Mouse (Mus musculus) cerebellum, adult 2 months (tissue): ENCODE results near the gene Ppp1r21. TPM values are rescaled to one million over a fixed set of nuclear protein-coding genes. Genes with fewer than 3 reads are reported as not detected.

ENCODE experiments used
- DNase-seq, 2 experiments: peaks; one replicate each; pipeline ENCODE4 v3.0.0; 2021
- H3K27ac ChIP-seq: fragments of 200-500 bp; 2 replicates; pipeline ENCODE4 v1.5.1; 2012; ENCODE audit warnings: low read length, control low read depth, inconsistent platforms; ENCODE audit not compliant: insufficient read depth
- H3K27me3 ChIP-seq: fragments of 200-500 bp; 2 replicates; pipeline ENCODE4 v1.6.1; 2012; ENCODE audit warnings: inconsistent platforms, mild to moderate bottlenecking, low read length, moderate library complexity; ENCODE audit not compliant: control insufficient read depth, insufficient read depth
- H3K4me1 ChIP-seq: fragments of 200-500 bp; 2 replicates; pipeline ENCODE4 v1.6.1; 2011; ENCODE audit warnings: low read length; ENCODE audit not compliant: control insufficient read depth, insufficient read depth
- H3K4me3 ChIP-seq: fragments of 200-500 bp; replicated peaks from 2 replicates; pipeline ENCODE3; 2011; ENCODE audit warnings: mild to moderate bottlenecking, low read depth, low read length, control low read depth; ENCODE audit not compliant: insufficient read depth
- CTCF ChIP-seq: fragments of 200-500 bp; IDR thresholded peaks from 2 replicates; pipeline ENCODE4 v1.5.1; 2011; ENCODE audit warnings: low read depth, mild to moderate bottlenecking, control low read depth, low read length, moderate library complexity, borderline replicate concordance; ENCODE audit not compliant: insufficient read depth
- POLR2A ChIP-seq: fragments of 200-500 bp; IDR thresholded peaks from 2 replicates; pipeline ENCODE4 v1.6.1; 2011; ENCODE audit warnings: low read length, control low read depth, borderline replicate concordance; ENCODE audit not compliant: insufficient read depth
- WGBS: fragments of 180-500 bp; shearing (Covaris S2); methylation state at CpG from one replicate; pipeline ENCODE4 v1.1.7; 2018; 5-methylcytosine and 5-hydroxymethylcytosine counted together
- polyA plus RNA-seq: library from polyadenylated mRNA; depleted of rRNA; stranded (reverse); fragments of >200 nt; gene quantifications from 2 replicates; pipeline ENCODE4 v1.2.3, GENCODE M21; 2012

Ppp1r21 gene
- polyA plus RNA-seq, 1 experiment = 84.8 TPM

DNA sequence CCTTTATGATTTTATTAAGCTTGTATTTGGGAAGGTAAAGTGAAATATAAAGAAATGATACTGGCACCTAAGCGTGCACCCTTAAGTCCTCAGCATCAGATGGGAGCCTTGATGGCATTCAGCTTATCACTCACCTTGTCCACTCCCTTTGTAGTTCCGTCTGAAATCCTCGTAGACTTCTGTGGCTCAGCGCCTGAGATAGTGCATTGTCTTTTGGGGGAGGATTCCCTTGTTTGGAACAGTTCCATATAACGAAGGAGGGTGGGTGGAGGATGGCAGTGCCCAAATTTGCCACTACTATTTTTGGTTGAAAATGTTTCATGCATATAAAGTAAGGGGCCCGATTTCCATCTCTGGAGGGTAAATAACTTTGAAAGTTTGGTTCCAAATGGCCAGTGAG lies 1.3 kb downstream of the Ppp1r21 start:
- DNase-seq = no peak
- H3K27me3 ChIP-seq = no peaks in the 10 kb centered on the region
- no peak overlapping the region for H3K27ac ChIP-seq
- H3K4me1 ChIP-seq = peaks cover 12% of the 10 kb centered on the region
- TF ChIP-seq CTCF (no peak), POLR2A (no peak)
- peak overlapping the region; percentile 11 for H3K4me3 ChIP-seq
- 23% methylated on average over 6 of the region's 6 CpGs for WGBS

DNA sequence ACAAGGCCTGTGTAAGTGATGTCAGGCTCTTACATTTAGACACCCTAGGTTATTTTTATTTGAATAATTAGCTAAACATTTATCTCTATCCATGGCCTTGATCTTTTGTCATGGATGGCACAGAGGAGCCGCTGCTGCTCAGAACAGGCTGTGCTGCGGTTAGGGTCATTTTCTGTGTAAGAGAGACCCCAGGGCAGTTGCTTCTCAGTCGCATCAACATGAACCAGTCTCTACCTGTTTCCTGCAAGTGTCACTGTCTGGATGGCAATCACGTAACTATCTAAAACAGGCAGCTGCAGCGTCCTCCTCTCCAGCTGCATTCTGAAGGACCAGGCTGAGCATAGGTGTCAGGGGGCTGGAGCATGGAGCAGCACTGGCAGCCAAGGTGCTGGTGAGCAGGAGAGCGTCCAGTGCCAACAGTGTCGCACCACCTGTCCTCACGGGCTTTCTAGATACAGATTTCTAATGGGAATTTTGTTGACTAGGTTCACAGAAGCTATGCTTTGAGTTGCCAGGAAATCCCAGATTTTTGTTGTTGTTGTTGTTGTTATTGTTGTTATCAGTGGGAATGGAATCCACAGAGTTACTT lies 8.0 kb downstream of the Ppp1r21 start:
- Histone ChIP-seq H3K4me1 (peaks cover 20% of the 10 kb centered on the region), H3K4me3 (no peak overlapping the region), H3K27me3 (no peaks in the 10 kb centered on the region), H3K27ac (peak overlapping the region; percentile 66)
- DNase-seq = peak; percentile 47 to 70
- 41% methylated on average over 8 of the region's 8 CpGs for WGBS
- TF ChIP-seq POLR2A (no peak), CTCF (no peak)

DNA sequence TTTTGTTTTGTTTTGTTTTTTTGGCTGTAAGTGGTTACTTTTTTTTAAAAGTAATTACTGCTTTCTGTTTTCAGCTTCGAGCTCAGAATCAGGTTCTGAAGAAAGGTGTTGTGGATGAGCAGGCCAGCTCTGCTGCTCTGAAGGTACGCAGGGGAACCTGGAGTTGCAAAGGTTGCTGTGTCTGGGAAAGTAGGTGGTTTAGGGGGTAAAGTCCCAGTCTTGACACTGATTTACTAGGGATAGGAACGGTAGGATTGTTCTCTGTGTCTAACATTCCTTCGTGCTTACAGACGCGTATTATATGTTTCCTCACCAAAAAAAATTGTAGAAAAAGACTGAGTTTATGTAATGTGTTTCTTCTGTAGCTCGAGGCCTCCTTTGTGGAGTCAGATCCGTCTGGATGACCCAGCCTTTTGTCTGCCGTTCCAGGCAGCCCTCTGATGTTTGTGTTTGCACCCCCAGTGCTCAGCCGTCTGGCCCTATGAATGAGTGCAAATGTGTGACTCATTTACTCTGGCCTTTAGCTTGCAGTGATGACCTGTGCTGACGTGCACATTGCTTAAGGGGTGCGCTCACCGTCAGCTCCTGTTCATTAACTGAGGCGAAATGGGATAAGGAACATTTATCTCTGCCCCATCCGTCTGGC lies 13.0 kb downstream of the Ppp1r21 start:
- Histone ChIP-seq H3K27me3 (no peaks in the 10 kb centered on the region), H3K4me3 (no peak overlapping the region), H3K4me1 (peaks cover 13% of the 10 kb centered on the region), H3K27ac (peak overlapping the region; percentile 48)
- WGBS = 38% methylated on average over 15 of the region's 15 CpGs
- DNase-seq = peak; percentile 55 to 78
- TF ChIP-seq CTCF (no peak), POLR2A (no peak)

DNA sequence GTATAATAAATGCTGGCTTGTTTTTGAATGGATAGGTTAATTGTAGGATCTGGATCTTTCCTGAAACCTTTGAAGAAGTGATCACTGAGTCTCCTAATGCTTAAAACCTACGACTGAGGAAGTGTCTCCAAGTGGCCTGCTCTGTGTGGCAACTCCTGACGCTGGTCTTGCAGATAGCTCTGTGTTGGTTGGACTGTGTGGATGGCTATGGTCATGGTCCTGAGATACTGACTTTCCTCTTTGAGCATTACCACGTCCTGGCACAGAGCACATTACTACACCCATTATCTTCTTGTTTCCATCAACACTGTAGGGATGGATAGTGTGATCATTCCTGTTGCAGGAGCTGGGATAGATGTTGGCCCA lies 13.5 kb downstream of the Ppp1r21 start:
- no peaks in the 10 kb centered on the region for H3K27me3 ChIP-seq
- TF ChIP-seq POLR2A (no peak), CTCF (no peak)
- WGBS = 72% methylated on average over 3 of the region's 3 CpGs

GRCm38 (mm10) chr17:88545217-88545784 lies 15.4 kb downstream of the Ppp1r21 start:
- H3K27ac ChIP-seq = no peak overlapping the region
- WGBS = 91% methylated on average over 15 of the region's 15 CpGs

More for the DNA sequence above, 13.5 kb downstream of the Ppp1r21 start:
- no peak for DNase-seq
- Histone ChIP-seq H3K4me3 (no peak overlapping the region), H3K4me1 (peaks cover 10% of the 10 kb centered on the region), H3K27ac (peak overlapping the region; percentile 48)

GRCm38 (mm10) chr17:88546745-88547144 lies 16.8 kb downstream of the Ppp1r21 start:
- no peak for DNase-seq
- Histone ChIP-seq H3K4me3 (no peak overlapping the region), H3K27ac (no peak overlapping the region), H3K4me1 (peaks cover 6% of the 10 kb centered on the region), H3K27me3 (no peaks in the 10 kb centered on the region)
- no peak for TF ChIP-seq POLR2A
- no peak for TF ChIP-seq CTCF
- WGBS = 88% methylated on average over 4 of the region's 4 CpGs

More at GRCm38 (mm10) chr17:88545217-88545784, 15.4 kb downstream of the Ppp1r21 start:
- Histone ChIP-seq H3K4me1 (peaks cover 6% of the 10 kb centered on the region), H3K4me3 (no peak overlapping the region), H3K27me3 (no peaks in the 10 kb centered on the region)
- TF ChIP-seq CTCF (no peak), POLR2A (no peak)
- DNase-seq = no peak

- 86% methylated on average over 24 of the region's 24 CpGs for WGBS
- no peaks in the 10 kb centered on the region for H3K4me1 ChIP-seq
- H3K4me3 ChIP-seq = no peak overlapping the region
- no peak for DNase-seq
- H3K27me3 ChIP-seq = no peaks in the 10 kb centered on the region
- no peak overlapping the region for H3K27ac ChIP-seq
- TF ChIP-seq CTCF (no peak), POLR2A (no peak)
Observed at GRCm38 (mm10) chr17:88549411-88550191, 19.7 kb downstream of the Ppp1r21 start.

- WGBS = 78% methylated on average over 5 of the region's 5 CpGs
- TF ChIP-seq CTCF (no peak), POLR2A (no peak)
- Histone ChIP-seq H3K27me3 (no peaks in the 10 kb centered on the region), H3K27ac (no peak overlapping the region), H3K4me1 (no peaks in the 10 kb centered on the region), H3K4me3 (no peak overlapping the region)
- no peak for DNase-seq
Observed at GRCm38 (mm10) chr17:88550351-88550750, 20.4 kb downstream of the Ppp1r21 start.
